ENCODE assay signal across 12 mouse cellular contexts in genomic region chrX:68146165-68146564, GRCm38 (mm10).
"Had no signal": no experiment of that assay in that cellular context is flagged by ENCODE, and none has a peak within 500 bp of the region (broad histone marks: within the 10 kb centered on the region; RNA-seq: fewer than 3 reads in every experiment).

No protein-coding gene starts in this region.

- ATAC-seq: intestine, postnatal 0 days had no signal

- DNase-seq: kidney, adult 2 months; kidney, postnatal 25 days; liver, embryonic 13.5 days; lung, adult 2 months; lung, postnatal 14 days; lung, postnatal 4 days; midbrain, embryonic 14.5 days; retina, postnatal 1 day; right cerebral cortex, postnatal 14 days; right cerebral cortex, postnatal 4 days; thymus, postnatal 25 days had no signal
